Mouse (Mus musculus) heart, adult 18-20 months (tissue): ENCODE results near the gene Adgrl2. TPM values are rescaled to one million over a fixed set of nuclear protein-coding genes. Genes with fewer than 3 reads are reported as not detected.

ENCODE experiments used
- DNase-seq, 2 experiments: peaks; one replicate each; pipeline ENCODE4 v3.0.0; 2021 to 2022; ENCODE audit warnings: mixed read lengths in 1 of 2
- total RNA-seq, 2 experiments: library from RNA; stranded (reverse); gene quantifications; 2 replicates each; pipeline ENCODE4 v1.2.3; 2021

Gene Adgrl2
- total RNA-seq, 2 experiments from 2014 or later: 45.9 to 50.0 TPM

DNA sequence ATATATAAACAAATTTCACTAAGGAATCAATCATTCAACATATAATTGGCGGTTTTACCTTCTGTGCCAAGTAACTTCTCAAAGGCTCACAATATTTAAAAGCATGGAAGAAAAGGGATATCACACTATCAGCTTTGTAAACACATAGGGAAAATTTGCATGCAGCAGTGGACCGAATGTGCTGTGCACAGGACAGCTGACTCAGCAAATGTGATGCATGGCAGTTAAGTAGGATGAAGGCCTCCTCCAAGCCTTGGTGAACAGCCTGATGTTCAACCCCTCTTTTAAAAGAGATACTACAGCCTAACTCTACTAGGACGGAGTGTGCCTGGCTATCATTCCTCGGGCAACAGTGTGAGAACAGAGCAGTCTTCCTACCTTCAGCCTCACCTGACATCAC is 105.2 kb downstream of the Adgrl2 start:
- DNase-seq: no peak

DNA sequence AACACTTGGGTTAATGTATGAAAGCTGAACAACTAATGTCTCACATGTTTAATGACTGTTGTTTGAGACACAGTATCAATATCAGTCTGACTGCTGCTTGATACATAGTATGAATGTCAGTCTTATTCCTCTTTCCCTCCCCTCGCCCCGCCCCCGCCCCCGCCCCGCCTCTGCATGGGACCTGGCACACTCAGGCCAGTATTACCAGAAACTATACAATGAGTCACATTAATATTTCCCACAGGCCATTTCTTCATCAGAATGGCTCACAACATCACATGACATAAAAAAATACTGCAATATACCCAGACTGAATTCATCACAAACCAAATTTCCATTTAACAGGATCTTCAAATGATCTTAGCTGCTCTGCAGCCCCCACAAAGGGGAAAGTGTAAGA is 108.9 kb downstream of the Adgrl2 start:
- no peak for DNase-seq

DNA sequence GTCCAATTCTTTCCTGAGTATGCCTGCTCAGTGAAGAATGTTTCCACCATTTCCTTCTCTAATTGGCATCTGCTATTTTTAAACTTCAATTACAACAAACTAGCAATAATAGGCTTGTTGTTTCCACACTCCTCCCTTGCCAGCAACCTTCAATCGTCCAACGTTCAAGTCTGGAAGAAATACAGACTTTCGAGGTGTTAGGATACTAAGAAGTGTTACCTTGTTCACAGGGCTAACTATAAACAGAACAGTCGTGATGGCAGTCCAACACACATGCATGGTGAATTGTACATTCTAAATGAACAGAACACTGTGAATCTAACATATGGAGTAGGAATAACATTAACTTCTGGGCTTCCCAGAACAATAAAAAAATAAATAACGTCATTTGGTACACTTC is 117.8 kb downstream of the Adgrl2 start:
- no peak for DNase-seq

DNA sequence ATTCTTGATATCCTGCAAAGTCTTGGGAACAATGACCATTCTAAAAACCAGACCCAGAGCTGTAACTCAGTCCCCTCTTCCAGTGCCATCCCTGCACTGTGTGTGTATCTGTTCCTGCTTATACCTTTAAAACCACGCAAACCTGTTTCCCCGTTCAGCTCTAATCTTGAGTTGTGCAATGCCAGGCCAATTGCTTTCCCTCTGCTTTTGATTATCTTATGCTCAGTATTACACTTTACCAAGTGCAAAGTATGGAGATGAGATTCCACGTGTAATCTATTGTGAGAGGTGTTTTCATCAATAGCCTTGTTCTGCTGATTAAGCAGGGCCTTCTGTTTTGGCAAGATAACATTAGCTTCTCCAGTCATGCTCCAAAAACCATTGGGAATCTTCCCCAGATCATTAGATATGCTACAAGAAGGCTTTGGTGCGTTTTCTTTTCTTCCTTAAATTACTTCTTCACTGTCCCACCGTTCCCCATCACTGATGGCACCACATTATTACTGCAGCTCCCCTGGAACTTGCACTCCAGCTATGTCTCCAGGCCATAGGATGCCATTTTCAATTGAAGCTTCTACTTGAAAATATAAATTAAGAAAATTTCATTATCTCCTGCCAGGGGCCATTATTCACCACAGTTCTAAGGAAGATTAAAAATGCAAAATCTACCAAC is 118.4 kb downstream of the Adgrl2 start:
- no peak for DNase-seq

DNA sequence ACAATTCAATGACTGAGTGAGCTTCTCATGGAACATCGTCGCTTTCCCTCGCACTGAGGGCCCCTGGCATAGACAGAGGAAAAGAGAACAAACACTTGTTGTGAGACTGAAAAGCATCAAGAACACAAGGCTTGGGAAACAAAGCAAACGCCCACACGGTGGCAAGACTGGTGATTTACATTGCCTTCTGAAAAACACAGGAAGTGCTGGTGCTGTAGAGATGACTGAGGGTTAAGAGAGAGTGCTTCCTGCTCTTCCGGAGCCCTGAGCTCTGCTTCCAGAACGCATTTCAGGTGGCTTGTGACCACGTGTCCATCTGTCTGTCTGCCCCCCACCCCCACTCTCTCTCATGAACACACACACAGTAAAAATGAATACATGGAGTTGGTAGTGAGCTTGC is 122.7 kb downstream of the Adgrl2 start:
- DNase-seq: no peak

DNA sequence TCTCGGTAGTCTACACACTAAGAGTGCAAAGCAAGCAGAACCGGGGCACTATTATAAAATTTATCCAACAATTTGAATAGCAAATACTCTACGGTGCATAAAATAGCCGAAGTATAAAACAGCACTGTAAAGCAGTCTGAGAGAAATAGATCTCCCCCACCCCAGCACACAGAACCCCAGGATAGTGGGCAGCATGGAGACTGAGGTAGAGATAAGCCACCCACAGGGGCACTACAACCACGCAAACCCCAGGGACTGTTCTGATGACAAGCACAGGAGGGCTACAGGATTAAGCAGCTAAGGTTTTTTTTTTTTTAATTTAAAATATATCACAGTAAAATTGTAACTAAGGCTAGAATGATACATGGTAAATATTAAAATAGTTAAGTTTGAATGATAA is 123.7 kb downstream of the Adgrl2 start:
- DNase-seq: no peak

DNA sequence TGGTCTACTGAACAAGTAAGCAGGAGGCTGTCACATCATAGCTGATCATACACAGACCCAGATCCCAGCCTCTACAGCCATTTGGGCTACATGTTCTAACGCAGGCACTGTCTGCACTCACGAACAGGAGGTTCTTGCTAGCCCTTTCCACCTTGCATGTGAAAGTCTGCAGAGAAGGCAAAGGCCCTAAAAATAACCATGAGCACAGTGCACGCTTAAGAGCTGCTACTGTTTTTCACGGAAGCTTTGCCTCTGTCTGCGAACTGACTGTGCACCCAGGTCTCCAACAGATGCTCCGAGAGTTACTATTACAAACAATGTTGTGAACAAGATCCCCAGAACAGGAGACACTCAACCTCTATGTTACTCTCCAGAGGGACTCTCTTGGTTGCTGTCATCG is 124.3 kb downstream of the Adgrl2 start:
- DNase-seq: no peak

DNA sequence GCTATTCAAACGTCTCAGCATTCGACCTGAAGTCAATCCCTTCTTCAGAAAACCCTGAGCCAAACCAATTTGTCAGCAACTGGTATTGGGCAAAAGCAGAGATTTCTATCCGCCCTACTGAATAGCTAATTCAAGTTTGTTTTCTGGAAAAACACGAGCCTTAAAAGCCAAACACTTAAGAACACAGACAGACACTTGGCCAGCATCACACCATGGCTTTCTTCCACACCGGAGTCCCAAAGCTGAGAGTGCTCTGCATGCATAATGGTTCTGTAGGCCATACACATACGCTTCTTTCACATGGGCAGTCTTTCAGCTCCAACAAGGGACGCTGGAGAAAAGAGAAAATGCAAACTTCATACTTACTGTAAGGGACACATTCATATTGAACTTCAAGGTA is 125.1 kb downstream of the Adgrl2 start:
- DNase-seq: no peak

DNA sequence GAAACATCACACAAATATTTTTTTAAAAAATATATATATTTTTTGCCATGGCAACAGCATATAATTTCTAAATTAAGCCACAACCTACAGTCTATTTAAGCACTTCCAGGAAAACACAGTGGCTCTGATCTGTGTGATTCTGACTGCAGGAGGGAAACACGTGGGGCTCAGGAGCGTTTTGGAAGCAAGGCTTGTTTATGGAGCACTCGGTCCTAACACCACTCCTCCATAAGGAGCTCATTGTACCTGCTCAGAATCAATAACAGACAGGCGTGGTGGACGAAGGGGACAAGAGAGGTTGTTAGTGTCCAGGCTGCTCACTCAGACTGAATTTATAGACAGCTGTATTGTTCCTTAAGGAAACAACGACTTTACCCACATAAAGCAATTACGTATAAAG is 128.5 kb downstream of the Adgrl2 start:
- DNase-seq: no peak

DNA sequence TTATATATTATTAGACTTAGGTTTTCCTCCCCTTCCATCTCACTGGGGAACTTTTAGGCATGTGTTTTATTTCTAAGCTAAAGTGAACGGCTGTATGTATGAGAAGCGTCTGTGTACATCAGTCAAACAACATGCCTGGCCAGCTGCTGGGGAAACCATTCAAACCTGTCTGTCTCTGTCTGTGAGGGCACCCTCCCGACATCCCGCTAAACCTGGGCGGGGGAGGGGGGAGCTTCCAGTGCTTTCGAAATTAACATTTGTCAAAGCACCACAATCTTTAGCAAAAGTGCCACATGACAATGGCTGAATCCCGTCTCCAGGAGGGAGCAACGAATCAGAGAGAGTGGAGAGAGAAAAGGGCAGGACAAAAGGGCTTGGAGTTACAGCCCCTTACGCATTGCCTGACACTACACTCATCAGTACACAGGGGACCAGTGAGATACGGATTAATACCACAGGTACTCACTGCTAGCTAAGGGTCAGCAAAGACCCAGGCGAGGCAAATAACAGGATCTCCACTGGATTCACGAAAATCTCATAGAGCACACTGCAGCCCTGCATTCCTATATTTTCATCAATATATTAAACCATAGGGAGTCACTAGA is 135.9 kb downstream of the Adgrl2 start:
- no peak for DNase-seq

DNA sequence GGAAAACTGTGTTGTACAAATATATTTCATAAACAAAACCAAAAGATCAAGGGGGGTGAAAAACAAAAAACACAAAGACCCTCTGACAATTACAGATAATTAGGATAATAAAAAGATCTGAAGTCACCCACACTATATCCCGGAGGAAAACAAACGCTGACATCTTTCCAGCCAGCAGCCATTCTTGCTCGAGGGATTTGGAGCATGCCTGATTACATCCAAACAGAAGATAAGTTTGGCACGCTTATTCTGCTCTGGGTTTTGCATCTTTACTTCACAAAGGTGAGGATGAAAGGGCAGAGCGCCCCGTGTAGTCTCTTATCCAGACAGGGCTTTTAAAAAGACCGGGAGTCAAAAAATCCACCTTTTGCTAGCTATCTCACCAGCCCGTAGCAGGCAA is 137.0 kb downstream of the Adgrl2 start:
- DNase-seq: no peak

DNA sequence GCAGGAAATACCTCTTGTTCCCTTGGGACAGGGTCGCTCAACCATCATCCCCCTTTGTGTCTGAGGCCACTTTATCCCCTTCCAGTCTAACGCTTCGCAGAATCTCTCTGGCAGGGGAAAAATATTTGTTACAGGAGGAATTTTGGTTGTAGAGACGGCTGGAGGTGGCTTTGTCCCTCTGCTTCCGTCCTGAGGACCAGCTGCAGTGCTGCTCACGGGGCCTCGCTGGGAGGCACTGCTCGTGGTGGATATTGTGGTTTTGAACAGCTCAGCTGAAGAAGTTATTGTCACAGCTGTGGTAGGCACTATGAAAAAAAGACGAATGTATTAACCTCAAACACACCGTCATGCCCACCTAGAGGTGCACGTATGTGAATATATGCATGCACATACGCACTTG is 137.8 kb downstream of the Adgrl2 start:
- DNase-seq: no peak

DNA sequence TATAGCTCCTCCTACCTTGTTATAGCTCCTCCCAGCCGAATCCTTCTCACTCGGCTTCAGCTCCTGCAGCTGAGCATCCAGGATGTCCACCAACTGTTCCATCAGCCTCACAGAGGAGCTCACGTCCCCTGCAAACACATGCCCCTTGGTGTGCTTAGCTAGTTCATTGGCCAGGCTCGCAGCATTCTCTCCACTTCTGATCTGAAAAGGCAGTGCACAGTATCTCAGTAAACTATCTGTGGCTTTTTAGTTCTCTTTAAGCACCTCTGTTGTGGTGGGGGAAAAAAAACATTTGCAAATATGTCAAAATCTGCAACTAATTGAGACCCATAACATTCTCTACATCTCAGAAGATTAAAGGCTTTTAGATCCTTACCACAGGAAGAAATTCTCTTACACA is 139.5 kb downstream of the Adgrl2 start:
- DNase-seq: no peak

DNA sequence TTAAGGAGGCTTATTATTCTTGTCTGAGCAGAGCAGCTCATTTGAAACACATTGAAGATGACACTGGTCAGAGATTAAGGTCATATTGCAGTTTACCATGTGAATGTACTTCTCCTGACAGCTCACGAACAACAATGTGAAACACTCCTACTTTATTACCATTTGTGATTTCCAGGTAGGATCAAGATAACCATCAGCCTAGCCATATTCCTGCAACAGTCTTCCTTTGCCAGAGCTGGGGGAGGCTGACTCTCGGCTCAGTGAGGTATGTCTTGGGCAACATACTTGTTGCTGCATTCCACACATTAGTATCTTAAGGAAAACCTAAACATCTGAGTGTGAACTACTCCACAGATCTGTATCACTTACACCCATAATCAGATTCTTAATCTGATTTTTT is 142.0 kb downstream of the Adgrl2 start:
- DNase-seq: no peak

DNA sequence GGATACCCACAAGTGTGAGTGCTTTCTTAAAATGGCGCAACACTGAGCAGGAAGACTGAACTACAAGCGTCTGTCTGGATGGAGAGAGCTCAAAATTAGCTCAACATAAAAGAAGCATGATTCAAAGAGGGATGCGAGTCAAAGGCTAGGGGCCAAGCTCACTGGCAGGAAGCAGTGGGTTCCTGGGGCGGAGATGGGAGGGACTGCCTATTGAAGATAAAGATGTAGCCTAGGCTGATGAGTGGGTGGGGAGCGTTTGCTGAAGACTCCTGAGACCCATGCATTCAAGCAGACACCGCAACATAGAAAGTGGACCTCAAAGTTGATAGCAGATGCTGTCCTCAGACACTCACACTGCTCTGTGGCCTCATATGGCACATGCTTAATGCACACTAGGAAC is 146.2 kb downstream of the Adgrl2 start:
- peak in 1 of 2 experiments; percentile 27 for DNase-seq

DNA sequence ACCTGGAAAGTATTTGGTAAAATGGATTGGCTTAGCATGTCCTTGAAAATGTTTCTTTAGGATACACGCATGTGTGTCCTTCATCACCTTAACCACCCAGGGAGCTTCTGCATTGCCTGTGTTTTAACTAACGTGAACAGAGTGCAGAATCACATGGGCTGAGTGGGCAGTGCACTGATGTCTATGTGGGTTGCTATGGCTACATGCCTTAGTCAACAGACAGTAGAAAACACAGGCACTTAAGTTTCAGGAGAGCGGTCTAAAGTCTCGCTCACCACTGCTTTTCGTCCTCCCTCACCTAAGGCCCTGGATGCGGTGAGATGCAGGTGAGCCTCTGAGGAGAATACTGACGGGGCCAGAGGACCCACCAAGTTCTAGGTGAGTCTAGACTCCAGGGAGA is 147.8 kb downstream of the Adgrl2 start:
- DNase-seq: no peak

DNA sequence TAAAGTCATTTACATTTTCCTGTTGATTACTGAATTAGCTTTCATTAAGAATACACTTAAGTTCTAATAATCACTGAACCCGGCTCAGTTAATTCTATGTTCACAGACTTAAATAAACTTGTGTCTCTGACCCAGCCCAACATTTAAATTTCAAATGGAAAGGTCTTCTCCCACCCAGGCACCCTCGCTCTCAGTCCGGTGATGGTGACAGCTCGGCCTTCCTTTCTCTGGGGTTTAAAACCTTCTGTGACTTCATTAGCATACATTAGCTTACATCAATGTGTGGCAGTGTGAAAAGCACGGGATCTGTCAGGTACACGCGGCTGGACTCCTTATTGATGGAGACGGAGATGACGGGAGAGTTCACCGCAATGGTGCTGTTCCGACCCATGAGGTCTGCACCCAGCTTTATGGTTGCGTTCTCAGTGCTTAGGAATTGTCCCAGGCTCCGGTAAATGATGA is 151.5 kb downstream of the Adgrl2 start:
- no peak for DNase-seq

DNA sequence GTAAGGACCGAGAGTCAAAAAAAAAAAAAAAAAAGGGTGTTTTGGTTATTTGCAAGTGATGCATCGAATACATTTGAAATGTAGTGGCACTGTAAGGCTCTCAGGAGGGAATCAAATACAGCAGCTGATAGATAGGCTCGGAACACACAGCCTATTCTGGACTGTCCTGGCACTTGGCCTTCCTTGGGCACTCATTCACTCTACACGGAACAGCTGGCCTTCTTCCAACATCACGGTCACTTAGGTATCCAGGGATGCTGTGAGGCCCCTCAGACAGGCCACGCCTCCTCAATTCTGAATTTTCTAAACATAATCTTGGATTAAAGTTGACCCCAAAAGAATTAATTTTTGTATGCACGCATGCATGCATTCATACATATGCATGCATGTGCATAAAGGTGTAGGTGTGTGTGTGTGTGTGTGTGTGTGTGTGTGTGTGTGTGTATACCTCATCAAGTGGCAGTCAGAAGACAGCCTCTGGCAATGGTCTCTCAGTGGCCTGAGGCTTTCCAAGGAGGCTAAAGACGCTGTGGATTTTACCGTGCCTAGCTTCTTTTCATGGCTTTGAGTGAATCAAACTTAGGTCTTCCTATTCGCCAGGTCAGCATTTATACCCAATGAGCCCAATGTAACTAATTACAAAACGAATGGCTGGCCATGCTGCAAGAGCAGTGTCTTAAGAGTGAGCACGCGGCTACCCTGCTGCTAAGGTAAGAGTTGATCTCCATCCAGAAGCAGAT is 152.1 kb downstream of the Adgrl2 start:
- peak; percentile 23 to 28 for DNase-seq

DNA sequence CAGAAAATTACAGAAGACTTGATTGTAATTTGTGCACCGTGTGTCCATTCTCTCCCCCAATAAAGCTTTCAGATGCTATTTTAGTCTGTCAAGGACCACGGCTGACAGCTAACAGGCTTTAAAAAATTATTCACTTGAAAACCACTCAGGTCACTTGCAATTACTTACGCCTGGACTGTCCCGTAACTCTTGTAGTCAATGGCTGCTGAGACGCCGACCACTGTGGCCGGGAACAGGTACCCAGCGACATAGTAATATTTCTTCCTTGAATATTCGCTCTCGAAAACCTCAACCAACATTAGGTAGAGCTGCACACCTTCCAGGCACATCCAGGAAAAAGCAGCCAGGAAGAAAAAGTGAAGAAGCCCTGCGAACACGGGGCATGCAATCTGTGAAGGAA is 155.2 kb downstream of the Adgrl2 start:
- no peak for DNase-seq

DNA sequence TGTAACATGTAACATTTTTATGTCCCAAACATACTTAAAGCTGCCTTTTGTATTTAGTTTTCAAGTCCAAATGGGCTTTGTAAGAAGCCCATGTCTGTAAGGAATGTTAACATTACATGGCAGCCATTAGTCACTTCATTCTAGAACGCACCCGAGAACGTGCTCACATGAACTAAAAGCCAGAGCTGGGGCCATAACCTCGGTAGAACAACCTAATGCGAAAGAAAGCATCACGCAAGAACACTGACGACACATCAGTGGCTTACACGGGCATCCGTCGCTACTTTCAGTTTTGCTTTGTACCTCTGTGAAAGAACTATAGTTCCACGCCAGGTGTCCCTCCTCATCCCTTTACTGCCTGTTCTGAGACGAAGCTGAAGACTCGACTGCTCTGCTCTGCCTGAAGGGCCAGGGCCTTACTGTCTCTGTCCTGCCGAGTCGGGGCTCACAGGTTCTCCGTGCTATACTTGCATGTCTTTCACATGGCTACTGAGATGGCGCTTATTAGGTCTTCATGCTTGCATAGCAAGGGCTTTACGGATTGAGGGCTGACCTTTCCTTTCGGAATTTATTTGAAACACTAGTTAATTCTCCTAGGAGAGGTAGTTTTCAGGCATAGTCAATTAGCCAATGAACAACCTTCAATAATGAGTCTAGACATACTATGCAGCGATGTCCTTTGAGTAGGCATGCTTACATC is 157.1 kb downstream of the Adgrl2 start:
- DNase-seq: no peak

DNA sequence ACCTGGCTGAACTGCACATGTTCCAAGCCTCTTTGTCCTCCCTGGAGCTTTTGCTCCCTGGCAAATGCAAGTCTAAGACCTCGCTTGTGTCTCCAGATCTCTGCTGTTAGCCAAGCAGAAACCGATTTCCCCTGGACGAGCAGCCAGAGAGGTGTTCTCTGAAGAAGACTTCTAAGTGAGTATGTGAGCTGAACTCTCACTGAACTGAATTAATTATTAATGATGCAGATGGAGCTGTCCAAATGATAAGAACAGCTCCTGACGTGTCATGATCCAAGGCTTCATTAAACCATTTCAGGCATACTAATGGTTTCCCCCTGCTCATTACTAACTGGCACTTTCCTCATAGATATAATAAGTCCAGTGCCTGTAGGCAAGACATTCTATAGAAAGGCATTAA is 158.4 kb downstream of the Adgrl2 start:
- no peak for DNase-seq

DNA sequence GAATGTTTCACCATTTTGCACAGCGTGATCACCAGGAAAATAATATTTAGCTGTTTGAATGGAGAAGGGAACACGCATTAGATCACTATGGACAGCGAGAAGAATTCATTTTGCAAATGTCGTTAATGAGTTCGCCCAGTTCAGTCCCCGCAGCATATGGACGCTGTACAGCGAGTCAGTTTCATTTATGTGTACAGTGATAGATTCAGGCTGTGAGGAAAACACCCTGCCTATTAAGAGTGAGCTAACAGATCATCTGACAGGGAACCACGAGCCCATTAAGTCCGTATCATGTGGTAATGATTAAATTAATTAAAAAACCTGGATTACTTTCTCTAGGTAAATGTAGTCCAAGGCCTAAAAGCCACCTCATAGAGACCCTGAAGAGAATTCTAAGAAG is 161.8 kb downstream of the Adgrl2 start:
- no peak for DNase-seq

DNA sequence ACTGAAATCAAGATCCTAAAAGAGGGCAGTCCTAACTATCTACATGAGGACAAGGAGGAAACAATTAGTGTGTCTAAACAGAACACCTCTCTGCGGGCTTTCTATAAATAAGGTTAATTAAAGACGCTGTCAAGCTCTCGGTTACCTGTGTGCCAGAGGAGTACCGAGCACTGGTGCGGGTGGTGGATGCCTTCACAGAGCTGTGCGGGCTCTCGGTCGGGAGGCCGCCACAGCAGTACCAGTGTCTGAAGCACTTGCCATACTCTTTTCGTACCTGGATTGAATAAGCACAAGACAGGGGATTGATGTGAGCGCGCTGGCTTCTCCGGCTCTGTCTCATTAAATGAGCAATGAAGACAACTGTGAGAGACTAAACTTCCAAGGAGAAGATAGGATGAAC is 166.8 kb downstream of the Adgrl2 start:
- DNase-seq: no peak
